Mouse (Mus musculus): Measurements from ENCODE around the gene Tex37. TPM values are rescaled to one million over a fixed set of nuclear protein-coding genes. Genes with fewer than 3 reads are reported as not detected.

The Tex37 gene
- polyA plus RNA-seq, 1 experiment from 2014 or later: not detected

DNA sequence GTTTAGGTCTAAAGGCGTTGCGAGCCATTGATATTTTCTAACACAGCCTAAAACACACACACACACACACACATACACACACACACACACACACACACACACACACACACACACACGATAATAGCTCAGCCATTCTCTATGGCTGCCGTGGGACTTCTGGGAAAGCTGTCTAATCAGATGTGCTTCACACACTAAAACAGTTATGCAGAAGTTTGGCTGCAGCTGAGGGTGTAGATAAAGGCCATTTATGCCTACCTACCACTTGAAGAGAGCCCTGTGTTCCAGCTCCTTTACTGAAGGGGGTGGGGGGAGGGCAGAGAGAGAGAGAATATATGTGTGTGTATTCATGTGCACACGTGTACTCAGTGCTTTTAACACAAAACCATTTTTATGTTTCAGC lies 15.0 kb downstream of the Tex37 start:
- Histone ChIP-seq H3K27me3 (ENCODE audit: insufficient read depth, low read length) (no peaks in the 10 kb centered on the region), H3K4me3 (ENCODE audit: low read length) (no peak overlapping the region), H3K9me3 (ENCODE audit: low read length) (no peaks in the 10 kb centered on the region), H3K36me3 (ENCODE audit: insufficient read depth, low read length) (peaks cover 29% of the 10 kb centered on the region), H3K4me2 (replicated peaks; ENCODE audit: low read depth, low read length) (no peak overlapping the region), H3K27ac (ENCODE audit: low read length) (no peak overlapping the region), H3K9ac (replicated peaks; ENCODE audit: low read length) (no peak overlapping the region), H3K4me1 (ENCODE audit: insufficient read depth, low read length) (no peaks in the 10 kb centered on the region)
- no peak for ATAC-seq (ENCODE audit: low FRiP score, low TSS enrichment)
- WGBS: 89% methylated on average over 5 of the region's 5 CpGs

DNA sequence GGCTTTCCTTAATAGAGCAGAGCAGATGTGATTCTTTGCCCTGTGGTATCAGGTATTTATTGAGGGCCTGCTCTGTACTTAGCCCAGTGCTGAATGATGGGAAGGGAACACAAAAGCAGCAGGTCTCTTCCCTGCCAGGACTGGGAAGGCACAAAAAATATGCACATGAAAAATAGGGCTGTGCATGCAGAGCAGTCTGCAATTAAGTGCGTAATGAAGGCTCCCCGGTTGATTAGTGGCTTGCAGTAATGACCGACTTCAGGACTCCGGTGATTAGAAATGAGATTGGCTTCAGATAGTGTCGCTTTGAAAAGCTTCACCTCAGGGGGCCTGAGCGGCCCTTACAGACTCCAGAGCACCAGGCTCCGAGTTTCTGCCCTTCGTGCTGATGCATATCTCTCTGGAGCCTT lies 19.1 kb downstream of the Tex37 start:
- WGBS: 33% methylated on average over 8 of the region's 8 CpGs
- ATAC-seq (ENCODE audit: low FRiP score, low TSS enrichment): peak; percentile 57; the same call in 1 of the 2 replicates
- Histone ChIP-seq H3K9ac (replicated peaks; ENCODE audit: low read length) (no peak overlapping the region), H3K4me3 (ENCODE audit: low read length) (no peak overlapping the region), H3K27ac (ENCODE audit: low read length) (no peak overlapping the region), H3K27me3 (ENCODE audit: insufficient read depth, low read length) (no peaks in the 10 kb centered on the region), H3K4me1 (ENCODE audit: insufficient read depth, low read length) (no peaks in the 10 kb centered on the region), H3K4me2 (replicated peaks; ENCODE audit: low read depth, low read length) (no peak overlapping the region), H3K9me3 (ENCODE audit: low read length) (no peaks in the 10 kb centered on the region), H3K36me3 (ENCODE audit: insufficient read depth, low read length) (peaks cover 23% of the 10 kb centered on the region)

DNA sequence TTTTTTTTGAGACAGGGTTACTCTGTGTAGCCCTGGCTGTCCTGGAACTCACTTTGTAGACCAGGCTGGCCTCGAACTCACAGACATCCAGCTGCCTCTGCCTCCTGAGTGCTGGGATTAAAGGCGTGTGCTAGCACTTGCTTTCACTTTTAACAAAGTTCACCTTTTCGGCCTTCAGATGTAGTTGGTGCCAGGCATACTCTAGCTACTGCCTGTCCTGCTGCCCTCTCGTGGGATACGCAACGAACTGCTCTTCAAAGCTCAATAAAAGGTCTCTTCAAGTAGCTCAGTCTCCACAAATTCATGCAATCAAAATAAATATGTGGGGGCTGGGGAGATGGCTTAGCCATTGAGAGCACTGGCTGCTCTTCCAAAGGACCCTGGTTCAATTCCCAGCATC lies 20.6 kb downstream of the Tex37 start:
- no peak overlapping the region for H3K9ac ChIP-seq (replicated peaks; ENCODE audit: low read length)
- H3K27me3 ChIP-seq (ENCODE audit: insufficient read depth, low read length): no peaks in the 10 kb centered on the region
- 80% methylated on average over 6 of the region's 6 CpGs for WGBS
- H3K4me1 ChIP-seq (ENCODE audit: insufficient read depth, low read length): no peaks in the 10 kb centered on the region
- no peaks in the 10 kb centered on the region for H3K9me3 ChIP-seq (ENCODE audit: low read length)
- no peak overlapping the region for H3K4me2 ChIP-seq (replicated peaks; ENCODE audit: low read depth, low read length)
- no peak overlapping the region for H3K27ac ChIP-seq (ENCODE audit: low read length)
- ATAC-seq (ENCODE audit: low FRiP score, low TSS enrichment): no peak
- H3K4me3 ChIP-seq (ENCODE audit: low read length): no peak overlapping the region
- H3K36me3 ChIP-seq (ENCODE audit: insufficient read depth, low read length): peaks cover 23% of the 10 kb centered on the region

DNA sequence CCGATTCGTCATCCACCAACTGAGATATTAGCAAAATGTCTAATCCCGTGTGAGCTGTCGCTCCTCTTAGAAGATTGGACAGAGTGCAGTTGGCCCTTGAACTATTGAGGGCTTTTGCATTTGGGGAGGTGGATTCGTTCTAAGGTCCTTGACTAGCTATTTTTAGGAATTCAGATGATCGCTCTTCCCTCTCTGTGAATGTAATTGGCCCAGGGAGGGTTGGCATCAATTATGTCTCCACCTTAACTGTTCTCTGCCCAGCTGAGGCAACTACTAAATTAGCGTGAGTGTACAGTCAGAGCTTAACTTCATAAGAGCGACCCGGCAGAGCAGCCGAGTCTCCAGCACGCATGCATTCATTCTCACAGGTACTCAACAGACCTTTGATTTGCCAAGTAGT lies 30.7 kb downstream of the Tex37 start:
- ATAC-seq (ENCODE audit: low FRiP score, low TSS enrichment): no peak
- Histone ChIP-seq H3K9ac (replicated peaks; ENCODE audit: low read length) (no peak overlapping the region), H3K27me3 (ENCODE audit: insufficient read depth, low read length) (no peaks in the 10 kb centered on the region), H3K4me2 (replicated peaks; ENCODE audit: low read depth, low read length) (no peak overlapping the region), H3K9me3 (ENCODE audit: low read length) (no peaks in the 10 kb centered on the region), H3K4me3 (ENCODE audit: low read length) (no peak overlapping the region), H3K27ac (ENCODE audit: low read length) (no peak overlapping the region), H3K36me3 (ENCODE audit: insufficient read depth, low read length) (peaks cover 79% of the 10 kb centered on the region), H3K4me1 (ENCODE audit: insufficient read depth, low read length) (no peaks in the 10 kb centered on the region)
- 94% methylated on average over 11 of the region's 11 CpGs for WGBS

DNA sequence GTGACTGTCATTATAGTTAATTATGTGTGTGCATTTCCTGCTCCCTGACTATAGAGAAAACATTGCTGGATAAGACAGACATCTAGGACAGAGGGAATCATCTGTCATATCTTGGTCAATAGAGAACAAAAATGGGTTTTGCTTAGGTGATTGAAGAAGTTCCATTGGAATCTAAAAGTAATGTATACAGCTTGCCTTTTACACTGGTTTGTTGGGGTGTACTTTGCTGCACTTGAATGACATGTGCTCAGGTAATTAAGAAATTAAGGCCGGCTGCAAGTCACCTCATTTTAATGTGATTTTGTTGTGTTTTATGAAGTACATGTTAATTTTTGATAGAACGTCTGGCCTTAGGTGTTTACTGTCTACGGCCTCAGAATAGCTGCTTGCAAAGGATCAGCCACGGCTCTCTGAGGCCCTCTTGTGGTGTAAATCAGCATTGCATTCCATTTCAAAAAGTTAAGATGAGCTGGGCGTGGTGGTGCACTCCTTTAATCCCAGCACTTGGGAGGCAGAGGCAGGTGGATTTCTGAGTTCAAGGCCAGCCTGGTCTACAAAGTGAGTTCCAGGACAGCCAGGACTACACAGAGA lies 37.9 kb downstream of the Tex37 start:
- ATAC-seq (ENCODE audit: low FRiP score, low TSS enrichment): peak; percentile 51; the same call in 1 of the 2 replicates
- Histone ChIP-seq H3K4me3 (ENCODE audit: low read length) (no peak overlapping the region), H3K9me3 (ENCODE audit: low read length) (no peaks in the 10 kb centered on the region), H3K4me2 (replicated peaks; ENCODE audit: low read depth, low read length) (no peak overlapping the region), H3K27me3 (ENCODE audit: insufficient read depth, low read length) (no peaks in the 10 kb centered on the region), H3K9ac (replicated peaks; ENCODE audit: low read length) (no peak overlapping the region), H3K4me1 (ENCODE audit: insufficient read depth, low read length) (no peaks in the 10 kb centered on the region), H3K36me3 (ENCODE audit: insufficient read depth, low read length) (peaks cover 32% of the 10 kb centered on the region), H3K27ac (ENCODE audit: low read length) (no peak overlapping the region)
- 15% methylated on average over 5 of the region's 5 CpGs for WGBS

DNA sequence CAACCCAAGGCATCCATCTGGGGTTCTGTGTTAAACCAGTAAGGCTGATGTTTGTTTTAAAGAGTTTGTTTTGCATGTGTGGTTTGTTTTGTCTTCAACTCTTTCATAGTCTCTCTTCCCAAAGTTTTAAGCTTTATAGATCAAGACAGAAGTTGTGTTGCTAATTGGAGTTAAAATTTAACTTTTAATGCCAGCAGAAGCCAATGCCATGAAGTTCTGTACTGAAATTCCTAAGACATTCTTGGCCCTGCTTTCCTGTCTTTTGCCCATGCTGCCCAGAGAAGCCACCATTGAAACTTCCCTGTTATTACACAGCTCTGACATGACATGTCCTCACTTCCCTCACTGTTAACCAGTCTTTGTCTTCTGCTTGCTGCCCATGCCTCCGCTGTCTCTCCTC lies 43.7 kb downstream of the Tex37 start:
- Histone ChIP-seq H3K9ac (replicated peaks; ENCODE audit: low read length) (no peak overlapping the region), H3K4me2 (replicated peaks; ENCODE audit: low read depth, low read length) (no peak overlapping the region), H3K4me1 (ENCODE audit: insufficient read depth, low read length) (0 out of 2 replicates have a peak, but pooled peaks cover 18% of the 10 kb centered on the region), H3K27ac (ENCODE audit: low read length) (no peak overlapping the region; the same call in 1 of the 2 replicates), H3K27me3 (ENCODE audit: insufficient read depth, low read length) (no peaks in the 10 kb centered on the region), H3K4me3 (ENCODE audit: low read length) (no peak overlapping the region), H3K9me3 (ENCODE audit: low read length) (no peaks in the 10 kb centered on the region), H3K36me3 (ENCODE audit: insufficient read depth, low read length) (peaks cover 5% of the 10 kb centered on the region; the same call in 1 of the 2 replicates)
- 96% methylated on average over 1 of the region's 1 CpGs for WGBS
- ATAC-seq (ENCODE audit: low FRiP score, low TSS enrichment): no peak

DNA sequence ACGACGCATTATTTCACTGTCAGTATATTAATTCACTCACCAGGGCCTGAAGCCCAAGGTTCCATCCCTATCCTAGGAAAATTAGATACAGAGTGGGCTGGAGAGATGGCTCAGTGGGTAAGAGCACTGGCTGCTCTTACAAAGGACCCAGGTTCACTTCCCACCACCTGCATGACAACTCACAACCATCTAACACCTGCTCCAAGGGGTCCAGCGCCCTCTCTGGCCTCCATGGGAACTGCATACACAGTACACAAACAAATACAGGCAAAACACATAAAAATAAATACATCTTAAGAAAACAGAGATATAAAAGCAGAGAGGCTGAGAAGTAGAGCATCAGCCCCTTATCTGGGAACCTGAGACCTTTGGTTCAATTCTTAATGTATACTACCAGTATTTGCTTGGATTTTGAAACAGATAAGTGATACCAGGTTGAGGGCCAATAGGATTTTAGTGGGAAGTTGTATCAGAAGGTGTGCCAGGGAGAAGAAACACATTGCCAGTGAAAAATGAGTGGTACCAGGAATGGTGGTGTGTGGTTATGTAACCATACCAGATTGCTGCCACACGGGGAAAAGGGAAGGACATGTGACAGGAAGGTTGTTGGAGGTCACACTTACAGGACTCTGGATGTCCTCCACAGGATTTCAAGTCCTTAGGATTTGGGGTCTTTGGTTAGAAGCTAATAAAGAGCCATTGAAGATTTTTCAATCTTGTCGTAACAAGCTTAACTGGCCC lies 44.5 kb downstream of the Tex37 start:
- H3K36me3 ChIP-seq (ENCODE audit: insufficient read depth, low read length): no peaks in the 10 kb centered on the region; the same call in 1 of the 2 replicates
- ATAC-seq (ENCODE audit: low FRiP score, low TSS enrichment): no peak
- 0 out of 2 replicates have a peak, but pooled peaks cover 18% of the 10 kb centered on the region for H3K4me1 ChIP-seq (ENCODE audit: insufficient read depth, low read length)
- no peak overlapping the region for H3K4me3 ChIP-seq (ENCODE audit: low read length)
- WGBS: 74% methylated on average over 5 of the region's 5 CpGs
- no peaks in the 10 kb centered on the region for H3K27me3 ChIP-seq (ENCODE audit: insufficient read depth, low read length)
- no peak overlapping the region for H3K4me2 ChIP-seq (replicated peaks; ENCODE audit: low read depth, low read length)
- no peak overlapping the region for H3K9ac ChIP-seq (replicated peaks; ENCODE audit: low read length)
- no peak overlapping the region for H3K27ac ChIP-seq (ENCODE audit: low read length)
- H3K9me3 ChIP-seq (ENCODE audit: low read length): no peaks in the 10 kb centered on the region

DNA sequence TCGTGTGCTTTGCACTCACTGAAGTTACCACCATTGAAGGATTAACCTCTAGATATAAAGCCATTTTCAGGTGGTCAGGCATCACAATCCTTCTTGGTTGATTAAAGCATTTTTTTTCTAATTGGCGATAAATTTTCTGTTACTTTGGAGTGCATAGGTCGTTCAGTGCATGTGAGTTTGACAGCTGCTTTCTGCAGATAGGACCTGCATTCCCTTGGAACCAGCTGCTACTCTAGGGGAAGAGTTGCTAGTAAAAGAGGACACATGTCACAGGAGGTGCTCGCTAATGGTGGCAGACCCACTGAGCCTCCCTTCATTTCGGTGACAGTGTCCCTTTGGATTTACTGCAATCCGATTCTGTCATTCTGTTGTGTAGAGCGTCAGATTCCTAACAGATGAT lies 46.2 kb downstream of the Tex37 start:
- H3K9me3 ChIP-seq (ENCODE audit: low read length): no peaks in the 10 kb centered on the region
- no peak overlapping the region for H3K4me2 ChIP-seq (replicated peaks; ENCODE audit: low read depth, low read length)
- H3K9ac ChIP-seq (replicated peaks; ENCODE audit: low read length): no peak overlapping the region
- H3K4me1 ChIP-seq (ENCODE audit: insufficient read depth, low read length): 0 out of 2 replicates have a peak, but pooled peaks cover 18% of the 10 kb centered on the region
- no peak overlapping the region for H3K27ac ChIP-seq (ENCODE audit: low read length)
- no peak overlapping the region for H3K4me3 ChIP-seq (ENCODE audit: low read length)
- H3K27me3 ChIP-seq (ENCODE audit: insufficient read depth, low read length): no peaks in the 10 kb centered on the region
- H3K36me3 ChIP-seq (ENCODE audit: insufficient read depth, low read length): no peaks in the 10 kb centered on the region
- no peak for ATAC-seq (ENCODE audit: low FRiP score, low TSS enrichment)
- 81% methylated on average over 7 of the region's 7 CpGs for WGBS

DNA sequence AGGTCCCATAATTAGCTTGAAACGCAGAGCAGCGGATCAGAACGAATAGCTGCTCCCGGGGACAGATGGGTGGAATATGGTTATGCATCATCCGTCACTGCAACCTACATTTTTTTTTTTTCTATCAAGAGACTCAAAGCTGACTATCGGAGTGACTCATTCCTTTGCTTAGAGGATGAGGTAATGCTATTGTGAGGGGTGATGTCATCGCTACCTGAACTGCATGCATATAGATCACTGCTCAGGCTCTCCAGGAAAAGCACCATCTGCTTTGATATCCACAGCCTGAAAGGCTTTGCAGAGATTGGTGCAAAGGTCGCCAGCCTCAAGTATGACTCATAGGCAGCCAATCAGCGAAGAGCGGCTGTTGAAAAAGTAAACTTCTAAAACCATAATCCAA lies 46.6 kb downstream of the Tex37 start:
- Histone ChIP-seq H3K4me1 (ENCODE audit: insufficient read depth, low read length) (0 out of 2 replicates have a peak, but pooled peaks cover 18% of the 10 kb centered on the region), H3K4me2 (replicated peaks; ENCODE audit: low read depth, low read length) (no peak overlapping the region), H3K9me3 (ENCODE audit: low read length) (no peaks in the 10 kb centered on the region), H3K4me3 (ENCODE audit: low read length) (no peak overlapping the region), H3K27ac (ENCODE audit: low read length) (no peak overlapping the region), H3K27me3 (ENCODE audit: insufficient read depth, low read length) (no peaks in the 10 kb centered on the region), H3K9ac (replicated peaks; ENCODE audit: low read length) (no peak overlapping the region), H3K36me3 (ENCODE audit: insufficient read depth, low read length) (no peaks in the 10 kb centered on the region)
- ATAC-seq (ENCODE audit: low FRiP score, low TSS enrichment): peak; percentile 61; the same call in 1 of the 2 replicates
- WGBS: 66% methylated on average over 10 of the region's 10 CpGs

DNA sequence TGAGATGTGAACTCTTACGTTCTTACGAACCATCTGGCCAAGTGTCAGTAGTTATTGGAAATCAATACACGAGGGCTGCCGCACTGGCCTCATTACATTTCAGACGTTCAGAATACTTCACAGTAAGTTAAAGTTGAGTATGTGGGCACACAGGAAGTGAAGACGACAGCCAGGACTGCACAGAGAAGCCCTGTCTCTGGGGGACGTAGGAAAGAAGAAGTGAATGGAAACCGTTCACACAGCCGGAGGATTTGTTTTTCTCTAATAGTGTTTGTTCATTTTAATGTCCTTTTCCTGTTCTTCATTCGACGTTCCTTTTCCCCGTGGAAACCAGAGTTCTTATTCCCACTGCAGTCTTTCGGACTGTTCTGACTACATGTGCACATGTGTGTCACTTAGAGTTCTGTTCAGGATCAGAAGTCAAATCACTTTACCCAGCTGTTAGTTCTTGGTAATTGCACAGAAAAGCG lies 47.2 kb downstream of the Tex37 start:
- Histone ChIP-seq H3K4me2 (replicated peaks; ENCODE audit: low read depth, low read length) (no peak overlapping the region), H3K27ac (ENCODE audit: low read length) (no peak overlapping the region)
- WGBS: 66% methylated on average over 14 of the region's 14 CpGs

More for the DNA sequence above, 47.2 kb downstream of the Tex37 start:
- Histone ChIP-seq H3K9me3 (ENCODE audit: low read length) (no peaks in the 10 kb centered on the region), H3K27me3 (ENCODE audit: insufficient read depth, low read length) (no peaks in the 10 kb centered on the region), H3K4me1 (ENCODE audit: insufficient read depth, low read length) (0 out of 2 replicates have a peak, but pooled peaks cover 18% of the 10 kb centered on the region), H3K9ac (replicated peaks; ENCODE audit: low read length) (no peak overlapping the region), H3K4me3 (ENCODE audit: low read length) (no peak overlapping the region), H3K36me3 (ENCODE audit: insufficient read depth, low read length) (no peaks in the 10 kb centered on the region)
- no peak for ATAC-seq (ENCODE audit: low FRiP score, low TSS enrichment)

All from kidney, embryonic 16.5 days (tissue).